Mouse (Mus musculus) neural tube, embryonic 10.5 days (tissue): ENCODE data around the gene Tk1.

Experiments used
- DNase-seq: peaks from one replicate; pipeline ENCODE4 v3.0.0-alpha.2; 2017; ENCODE audit warnings: low spot score; ENCODE audit errors: extremely low spot score

Gene Tk1

DNA sequence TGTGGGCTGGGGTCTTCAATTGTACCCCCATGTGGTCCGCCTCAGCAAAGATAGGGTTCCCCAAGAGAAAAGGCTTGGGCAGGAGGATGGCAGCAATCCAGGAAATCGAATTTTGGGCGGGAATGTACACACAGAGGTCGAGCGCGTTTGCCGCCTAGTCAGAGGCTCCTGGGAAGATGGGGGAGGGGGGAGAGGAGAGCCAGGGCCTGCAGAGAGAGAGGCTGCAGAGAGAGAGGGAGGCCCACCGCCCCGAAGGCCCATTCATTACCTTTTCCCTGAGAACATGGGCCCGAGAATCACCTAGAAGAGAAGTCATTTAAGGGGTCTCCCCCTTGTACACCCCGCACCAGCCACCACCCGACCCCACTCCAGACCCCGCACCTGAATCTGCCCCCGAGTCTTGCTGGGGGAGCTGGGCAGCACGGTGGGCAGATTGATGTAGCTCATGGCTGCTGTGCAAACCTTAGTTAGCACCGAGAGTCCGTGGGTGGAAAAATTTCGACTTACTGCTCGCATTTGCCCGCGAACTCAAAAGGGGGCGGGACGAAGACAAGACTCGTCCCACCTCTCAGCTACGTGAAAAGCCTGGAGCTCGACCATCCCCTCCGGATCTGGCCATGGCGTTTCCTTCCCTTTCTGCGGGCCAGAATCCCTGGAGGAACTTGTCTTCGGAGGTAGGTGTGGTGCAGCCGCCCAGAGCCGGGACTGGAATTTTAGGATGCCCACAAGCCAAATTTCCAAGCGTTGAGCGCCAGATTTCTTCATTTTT, at the start of gene Tk1, which contains the start of gene Afmid:
TSS of gene Tk1 (minus strand) at position 760 of the 769 bp plus-strand sequence.
TSS of gene Afmid (plus strand) at position 592 of the 769 bp plus-strand sequence.
- peak; percentile 81 for DNase-seq

- DNase-seq, result no peak
These were observed 49.8 kb upstream of the Tk1 start for GRCm38 (mm10) chr11:117875681-117876080.

GRCm38 (mm10) chr11:117874419-117874818, 48.5 kb upstream of the Tk1 start:
- DNase-seq, result no peak

GRCm38 (mm10) chr11:117872861-117873608, 47.1 kb upstream of the Tk1 start, which contains the start of gene Tha1:
Tha1 (minus strand) TSS chr11:117873481.
- peak; percentile 86 for DNase-seq

DNA sequence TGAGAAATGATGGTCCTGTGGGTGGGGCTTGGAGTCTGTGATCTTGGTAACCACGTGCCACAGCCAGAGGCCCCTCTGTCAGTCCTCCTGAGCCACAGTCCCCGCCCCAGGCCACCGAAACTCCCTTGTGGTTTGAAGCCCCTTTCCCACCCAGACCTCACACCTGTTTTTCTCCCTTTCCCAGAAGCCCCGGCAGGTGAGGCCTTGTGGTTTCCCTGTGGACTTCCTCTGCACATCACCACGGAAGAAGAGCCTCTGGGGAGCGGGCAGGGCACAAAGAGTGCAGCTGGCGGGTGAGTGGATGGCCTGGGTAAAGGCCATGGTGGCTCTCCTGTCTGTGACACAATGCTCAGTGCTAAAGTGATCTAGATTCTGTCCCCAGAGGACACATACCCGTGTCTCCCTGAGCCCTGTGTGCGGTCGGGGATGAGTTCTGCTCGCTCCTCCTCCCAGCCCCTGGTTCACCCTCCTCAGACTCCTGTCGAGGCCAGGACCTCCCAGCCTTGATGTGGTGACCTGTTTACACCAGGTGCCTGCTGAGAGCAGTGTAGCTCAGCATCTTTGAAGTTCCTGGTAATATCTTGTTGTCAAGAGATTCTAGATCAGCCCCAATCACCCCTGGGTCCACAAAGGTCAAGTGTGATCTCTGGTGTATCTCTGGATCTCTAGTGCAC, 46.2 kb upstream of the Tk1 start:
- no peak for DNase-seq

- no peak for DNase-seq
These were observed 45.5 kb upstream of the Tk1 start for GRCm38 (mm10) chr11:117871376-117871775.

- DNase-seq, result peak; percentile 80
These were observed 44.9 kb upstream of the Tk1 start for GRCm38 (mm10) chr11:117870688-117871365.

DNA sequence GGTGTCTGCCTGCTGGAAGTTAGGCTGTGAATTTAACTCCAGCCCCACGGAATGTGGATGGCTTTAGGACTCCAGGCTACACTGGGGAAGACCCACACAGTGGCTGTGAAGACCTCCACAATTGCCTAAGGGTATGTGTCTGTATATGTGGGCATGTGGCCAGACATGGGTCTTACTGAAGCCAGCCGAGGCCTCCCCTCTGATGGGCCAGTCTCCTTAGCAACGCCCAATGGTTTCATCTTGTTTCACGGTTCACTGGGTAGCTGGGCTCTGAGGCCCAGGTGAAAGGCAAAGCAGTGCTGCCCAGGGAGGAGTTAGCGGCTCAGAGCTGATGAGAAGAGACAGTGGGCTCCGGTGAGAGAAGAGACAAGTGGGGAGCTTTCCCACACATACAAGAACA, 40.1 kb upstream of the Tk1 start:
- DNase-seq, result no peak

DNA sequence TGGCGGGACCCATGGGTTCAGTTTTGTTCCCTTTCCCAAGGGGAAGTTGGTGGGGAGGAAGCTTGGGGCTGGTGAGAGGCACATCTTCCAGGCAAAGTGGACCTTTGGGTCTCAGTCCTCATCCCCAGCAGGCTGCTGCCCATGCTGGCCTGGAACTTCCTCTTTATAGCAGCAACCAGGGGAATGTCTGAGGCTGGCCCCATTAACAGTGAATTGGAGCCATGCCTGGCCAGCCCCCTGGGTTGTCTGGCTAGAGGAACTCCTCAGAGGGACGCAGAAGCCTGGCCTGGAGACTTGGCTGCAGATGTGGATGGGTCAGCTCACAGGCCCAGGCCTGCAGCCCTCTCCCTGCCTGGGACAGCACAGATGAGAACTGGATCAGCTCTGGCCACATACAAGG, 38.9 kb upstream of the Tk1 start:
- DNase-seq, result no peak

DNA sequence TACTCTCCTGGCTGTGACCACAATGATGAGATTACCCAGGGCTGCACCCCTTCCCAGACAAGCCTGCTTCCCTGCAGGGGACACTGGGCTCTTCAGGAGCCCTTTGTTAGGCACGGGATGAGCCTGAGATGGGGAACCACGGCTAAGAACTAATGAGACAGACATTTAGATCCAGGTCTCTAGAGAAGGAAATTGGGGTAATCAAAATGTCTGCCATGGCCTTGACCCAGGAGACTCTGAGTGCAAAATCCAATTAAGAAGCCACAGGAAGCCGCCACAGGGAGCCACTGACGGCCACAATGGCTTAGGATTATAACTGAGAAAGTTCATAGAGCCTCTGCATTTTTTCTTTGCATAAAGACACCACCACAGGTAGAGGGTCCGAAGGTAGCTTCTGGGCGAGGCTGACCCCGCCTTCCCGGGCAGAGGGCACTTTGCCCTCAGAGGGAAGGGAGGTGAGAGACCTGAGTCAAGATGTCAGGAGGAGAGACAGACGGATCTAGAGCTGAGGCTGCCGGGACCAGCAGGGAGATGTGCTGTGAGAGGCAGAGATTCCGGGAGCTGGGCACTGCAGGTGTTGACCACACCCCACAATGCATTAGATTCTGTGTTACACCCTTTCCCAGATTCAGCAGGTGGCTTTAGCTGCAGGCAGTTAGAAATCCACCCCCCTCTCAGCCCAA, 37.4 kb upstream of the Tk1 start:
- no peak for DNase-seq

DNA sequence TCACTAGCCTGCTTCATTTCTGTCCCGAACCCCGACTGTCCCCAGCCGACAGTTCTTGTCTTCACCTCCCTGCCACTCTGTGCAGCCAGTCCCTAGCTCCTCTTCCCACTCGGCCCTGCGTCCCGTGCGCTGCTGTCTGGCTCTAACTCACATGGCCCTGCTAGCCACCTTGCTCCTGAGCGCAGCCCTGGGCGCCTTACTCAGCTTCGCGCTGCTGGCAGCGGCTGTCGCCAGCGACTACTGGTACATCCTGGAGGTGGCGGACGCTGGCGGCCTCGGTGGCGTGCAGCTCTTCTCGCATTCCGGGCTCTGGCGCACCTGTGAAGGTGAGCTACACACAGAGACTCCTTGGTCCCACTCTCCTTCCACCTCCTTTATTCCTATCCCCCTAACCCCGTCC, 34.7 kb upstream of the Tk1 start, which contains the start of gene Tmem235:
TSS of gene Tmem235 (plus strand) at position 152 of the 400 bp plus-strand sequence.
- DNase-seq, result no peak

GRCm38 (mm10) chr11:117858392-117858791, 32.5 kb upstream of the Tk1 start:
- DNase-seq, result no peak

DNA sequence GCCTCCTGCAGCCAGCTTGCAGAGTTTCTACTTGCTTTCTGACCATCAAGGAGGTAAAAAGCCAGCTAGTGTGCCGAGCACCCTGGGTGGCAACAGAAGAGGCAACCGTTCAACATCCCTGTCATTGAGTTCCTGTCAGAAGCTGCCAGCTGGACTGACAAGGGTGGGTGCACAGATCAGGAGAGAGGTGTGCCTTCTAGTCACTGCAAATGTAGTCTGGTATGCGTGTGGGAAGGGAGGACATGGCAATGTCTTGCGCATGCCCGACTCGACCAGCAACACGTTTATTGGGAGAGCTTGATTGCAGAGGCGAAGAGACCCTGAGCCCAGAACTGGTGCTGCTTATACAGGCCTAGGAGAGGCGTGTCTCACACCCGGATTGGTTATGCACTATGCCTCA, 31.6 kb upstream of the Tk1 start:
- no peak for DNase-seq

DNA sequence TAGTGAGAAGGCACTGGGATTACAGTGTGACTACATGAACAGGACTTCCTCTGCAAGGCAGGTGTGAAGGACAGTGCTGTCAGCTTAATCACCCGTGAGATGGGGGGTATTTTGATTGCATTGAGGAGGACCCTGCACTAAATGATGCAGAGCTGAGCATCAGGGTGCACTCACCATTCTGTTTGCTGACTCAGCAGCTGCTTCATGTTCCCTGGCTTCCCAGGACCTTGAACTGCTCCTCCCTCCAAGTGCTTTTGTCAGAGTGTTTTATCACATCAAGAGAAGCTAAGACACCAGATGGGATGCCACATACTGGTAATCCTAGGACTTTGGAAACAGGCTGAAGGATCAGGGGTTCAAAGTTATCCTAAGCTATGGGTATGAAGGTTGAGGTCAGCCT, 30.1 kb upstream of the Tk1 start:
- no peak for DNase-seq

- no peak for DNase-seq
These were observed 29.5 kb upstream of the Tk1 start for GRCm38 (mm10) chr11:117855360-117855759.

GRCm38 (mm10) chr11:117854241-117854640, 28.3 kb upstream of the Tk1 start:
- no peak for DNase-seq

GRCm38 (mm10) chr11:117852875-117853274, 27.0 kb upstream of the Tk1 start:
- DNase-seq, result no peak

DNA sequence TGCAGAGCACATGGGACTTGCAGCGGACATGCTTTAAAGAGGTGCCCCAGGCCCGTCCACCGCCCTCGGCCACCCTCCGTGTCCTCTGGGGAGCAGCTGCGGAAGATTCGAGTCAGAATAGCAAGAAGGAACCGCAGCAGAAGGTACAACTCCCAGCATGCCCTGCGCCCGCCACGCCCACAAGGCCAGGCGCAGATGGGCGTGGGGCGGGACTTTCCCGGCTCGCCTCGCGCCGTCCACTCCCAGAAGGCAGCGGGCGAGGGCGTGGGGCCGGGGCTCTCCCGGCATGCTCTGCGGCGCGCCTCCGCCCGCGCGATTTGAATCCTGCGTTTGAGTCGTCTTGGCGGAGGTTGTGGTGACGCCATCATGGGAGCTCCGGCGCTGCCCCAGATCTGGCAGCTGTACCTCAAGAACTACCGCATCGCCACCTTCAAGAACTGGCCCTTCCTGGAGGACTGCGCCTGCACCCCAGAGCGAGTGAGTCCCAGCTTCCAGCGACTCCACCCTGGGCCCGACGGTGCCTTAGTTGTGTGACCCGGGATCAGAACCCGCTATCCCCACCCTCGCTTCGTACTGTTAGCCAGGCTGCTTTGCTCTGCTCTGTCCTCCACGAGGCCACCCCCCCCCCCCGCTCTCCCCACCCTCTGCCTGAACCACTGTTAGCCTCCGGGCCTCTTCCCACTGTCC, 23.2 kb upstream of the Tk1 start, which contains the start of gene Birc5:
TSS of gene Birc5 (plus strand) at position 267 of the 687 bp plus-strand sequence.
- DNase-seq, result peak; percentile 98

DNA sequence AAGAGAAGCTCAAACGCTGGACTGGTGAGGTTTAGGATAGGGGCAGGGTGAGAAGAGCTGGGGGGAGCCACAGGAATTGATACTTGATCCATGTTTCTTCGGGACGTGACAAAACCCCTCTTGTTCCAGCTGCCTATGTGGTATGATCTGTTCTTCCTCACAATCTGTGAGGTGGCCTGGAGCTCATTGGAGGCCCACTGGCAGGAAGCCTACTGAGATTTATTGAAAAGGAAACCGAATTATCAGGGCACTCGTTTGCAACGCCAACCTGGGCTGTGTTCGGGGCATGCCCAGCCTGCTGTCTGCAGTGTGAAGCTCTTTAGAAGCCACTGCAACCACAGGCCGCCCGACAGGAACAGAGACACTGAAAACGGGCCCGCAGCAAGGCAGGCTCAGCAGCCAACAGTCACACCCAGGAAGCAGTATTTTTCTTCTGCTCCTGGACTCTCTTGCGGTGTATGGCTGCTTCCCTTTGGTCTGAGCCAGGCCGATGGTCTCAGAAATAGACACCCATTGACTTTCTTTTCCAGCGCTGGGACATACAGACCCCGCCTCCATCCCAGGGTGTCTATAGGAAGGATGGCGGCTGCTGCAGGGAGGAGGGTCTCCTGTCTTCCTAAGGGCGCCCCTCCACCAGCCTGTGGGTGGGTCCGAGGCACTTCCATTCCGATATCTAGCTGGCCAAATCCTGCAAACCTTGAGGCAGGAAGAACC, 22.5 kb upstream of the Tk1 start:
- no peak for DNase-seq
